Mouse (Mus musculus) forebrain, embryonic 11.5 days (tissue): ENCODE results near the gene Bnipl. TPM values are rescaled to one million over a fixed set of nuclear protein-coding genes. Genes with fewer than 3 reads are reported as not detected.

Source experiments
- ATAC-seq: fragments of 200-750 bp; cut with Nextera tagmentation; replicated peaks from 2 replicates; pipeline ENCODE4 v1.8.0; 2017; ENCODE audit warnings: moderate TSS enrichment; ENCODE audit not compliant: low FRiP score
- DNase-seq: peaks from one replicate; pipeline ENCODE4 v3.0.0-alpha.2; 2017; ENCODE audit warnings: low spot score
- H3K27ac ChIP-seq: fragments of 300-500 bp; sonication (generic); 2 replicates; pipeline ENCODE4 v1.5.1; 2014; ENCODE audit warnings: low read depth, low read length
- H3K27me3 ChIP-seq: fragments of 300-500 bp; sonication (generic); 2 replicates; pipeline ENCODE4 v1.6.1; 2014; ENCODE audit warnings: mild to moderate bottlenecking, low read length, mixed read lengths; ENCODE audit not compliant: control insufficient read depth, insufficient read depth
- H3K36me3 ChIP-seq: fragments of 300-500 bp; sonication (generic); 2 replicates; pipeline ENCODE4 v1.6.1; 2014; ENCODE audit warnings: mild to moderate bottlenecking, low read length, moderate library complexity, mixed read lengths; ENCODE audit not compliant: control insufficient read depth, insufficient read depth
- H3K4me1 ChIP-seq: fragments of 300-500 bp; sonication (generic); replicated peaks from 2 replicates; pipeline ENCODE4 v1.6.1; 2014; ENCODE audit warnings: low read length, mixed read lengths; ENCODE audit not compliant: control insufficient read depth, insufficient read depth
- H3K4me2 ChIP-seq: fragments of 300-500 bp; sonication (generic); 2 replicates; pipeline ENCODE4 v1.6.1; 2014; ENCODE audit warnings: low read depth, mild to moderate bottlenecking, low read length, moderate library complexity, mixed read lengths; ENCODE audit not compliant: severe bottlenecking
- H3K4me3 ChIP-seq: fragments of 300-500 bp; sonication (generic); 2 replicates; pipeline ENCODE4 v1.5.1; 2014; ENCODE audit warnings: low read depth, low read length
- H3K9ac ChIP-seq: fragments of 300-500 bp; sonication (generic); 2 replicates; pipeline ENCODE4 v1.6.1; 2014; ENCODE audit warnings: low read length
- H3K9me3 ChIP-seq: fragments of 300-500 bp; sonication (generic); 2 replicates; pipeline ENCODE4 v1.6.1; 2016; ENCODE audit warnings: low read length, mixed read lengths; ENCODE audit not compliant: control insufficient read depth
- WGBS: fragments of 180-500 bp; shearing (Covaris S2); extraction: QIAGEN DNeasy Blood & Tissue Kit; methylation state at CpG from one replicate; pipeline ENCODE4 v1.1.7; 2014; 5-methylcytosine and 5-hydroxymethylcytosine counted together
- polyA plus RNA-seq: library from polyadenylated mRNA; unstranded; fragments of >200 nt; fragmentation: Nextera tagmentation; extraction: Ambion mirVana; gene quantifications from 2 replicates; pipeline ENCODE4 v1.2.1, GENCODE M21; 2014

Gene Bnipl
- polyA plus RNA-seq, 1 experiment from 2014 or later = 0.72 TPM

DNA sequence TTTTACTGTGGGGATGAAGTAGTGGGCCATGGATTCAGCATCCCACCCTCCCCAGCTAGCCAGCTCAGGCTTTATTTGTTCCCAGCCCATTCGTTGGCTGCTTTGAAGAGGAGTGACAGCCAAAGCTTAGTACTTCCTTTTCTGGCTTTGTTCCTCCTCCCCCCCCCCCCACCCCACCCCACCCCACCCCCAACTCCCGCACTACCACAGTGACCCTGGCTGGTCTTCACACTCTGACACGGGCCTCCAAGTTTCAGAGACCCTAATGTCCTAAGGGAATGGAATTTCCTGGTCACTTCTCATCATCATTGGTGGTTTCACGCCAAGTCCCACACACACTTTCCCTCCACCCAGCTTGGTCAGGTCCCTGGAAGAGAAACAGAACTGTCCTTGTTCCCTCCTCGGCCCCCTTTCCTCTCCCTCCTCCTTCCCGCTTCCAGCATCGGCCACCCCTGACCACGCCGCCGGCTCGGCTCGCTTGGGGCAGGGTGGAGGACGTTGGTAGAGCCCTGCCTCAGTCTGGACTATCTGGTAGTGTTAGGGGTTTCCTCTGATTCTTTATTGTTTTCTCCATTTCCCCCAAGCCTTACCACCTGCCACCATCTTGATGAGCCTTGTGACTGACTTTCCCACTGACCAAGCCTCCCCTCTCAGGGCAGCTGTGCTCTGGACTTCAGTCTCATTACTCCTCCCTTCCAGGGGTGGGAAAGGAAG, 21.1 kb downstream of the Bnipl start:
- DNase-seq (peak; percentile 76), ATAC-seq (peak; percentile 29; the same call in 1 of the 2 replicates)
- Histone ChIP-seq H3K27ac (peak overlapping the region; percentile 94), H3K4me2 (peak overlapping the region; percentile 93), H3K4me1 (peaks cover 15% of the 10 kb centered on the region; the same call in 1 of the 2 replicates), H3K4me3 (peak overlapping the region; percentile 95), H3K36me3 (peaks cover 20% of the 10 kb centered on the region), H3K9me3 (no peaks in the 10 kb centered on the region), H3K9ac (peak overlapping the region; percentile 96), H3K27me3 (no peaks in the 10 kb centered on the region)
- WGBS = 1% methylated on average over 13 of the region's 13 CpGs

DNA sequence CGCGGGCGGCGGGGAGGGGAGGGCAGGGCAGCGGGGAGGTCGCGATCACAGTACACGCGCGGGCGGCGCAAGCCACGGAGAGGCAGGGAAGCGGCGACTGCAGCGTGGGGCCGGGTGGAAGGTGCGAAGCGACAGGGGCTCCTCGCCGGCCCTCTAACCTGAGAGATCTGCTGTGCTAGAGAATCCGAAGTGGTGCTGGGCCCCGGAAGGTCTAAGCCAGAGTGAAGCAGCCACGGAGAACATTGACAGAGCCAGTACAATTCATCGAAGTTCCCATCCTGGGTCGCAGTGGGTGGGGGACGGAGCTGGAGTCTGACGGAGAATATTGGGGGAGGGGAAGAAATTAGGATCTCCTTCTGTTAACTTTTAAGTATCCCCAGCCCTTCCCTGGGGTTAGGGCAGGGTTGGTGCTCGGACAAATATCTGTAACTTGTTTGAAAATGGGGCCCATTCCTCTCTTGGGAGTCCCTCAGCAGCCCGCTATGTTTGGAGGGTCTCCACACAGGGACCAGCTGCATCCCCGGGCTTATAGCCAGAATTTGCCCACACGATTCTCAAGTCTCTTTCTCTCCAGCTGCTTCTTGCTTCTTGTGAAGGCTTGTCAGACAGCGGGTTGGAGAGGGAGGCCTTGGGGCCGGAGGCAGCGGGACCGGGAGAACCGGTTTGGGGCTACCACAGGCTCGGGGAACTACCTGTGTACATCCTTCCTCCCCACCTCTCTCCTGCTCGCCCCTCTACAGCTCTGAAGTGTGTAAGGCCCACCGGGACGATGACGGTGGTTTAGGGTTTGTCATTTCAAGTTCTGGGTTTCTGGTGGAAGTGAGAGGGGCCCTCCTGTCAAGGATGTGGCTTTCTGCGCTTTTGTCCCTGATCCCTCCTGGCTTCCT, 21.9 kb downstream of the Bnipl start:
- Histone ChIP-seq H3K9ac (peak overlapping the region; percentile 96), H3K27ac (peak overlapping the region; percentile 94), H3K9me3 (no peaks in the 10 kb centered on the region), H3K4me1 (peaks cover 19% of the 10 kb centered on the region), H3K4me2 (peak overlapping the region; percentile 93), H3K4me3 (peak overlapping the region; percentile 95), H3K36me3 (peaks cover 20% of the 10 kb centered on the region), H3K27me3 (no peaks in the 10 kb centered on the region)
- DNase-seq (peak; percentile 65), ATAC-seq (peak; percentile 16)
- under 1% methylated on average over 43 of the region's 43 CpGs for WGBS

DNA sequence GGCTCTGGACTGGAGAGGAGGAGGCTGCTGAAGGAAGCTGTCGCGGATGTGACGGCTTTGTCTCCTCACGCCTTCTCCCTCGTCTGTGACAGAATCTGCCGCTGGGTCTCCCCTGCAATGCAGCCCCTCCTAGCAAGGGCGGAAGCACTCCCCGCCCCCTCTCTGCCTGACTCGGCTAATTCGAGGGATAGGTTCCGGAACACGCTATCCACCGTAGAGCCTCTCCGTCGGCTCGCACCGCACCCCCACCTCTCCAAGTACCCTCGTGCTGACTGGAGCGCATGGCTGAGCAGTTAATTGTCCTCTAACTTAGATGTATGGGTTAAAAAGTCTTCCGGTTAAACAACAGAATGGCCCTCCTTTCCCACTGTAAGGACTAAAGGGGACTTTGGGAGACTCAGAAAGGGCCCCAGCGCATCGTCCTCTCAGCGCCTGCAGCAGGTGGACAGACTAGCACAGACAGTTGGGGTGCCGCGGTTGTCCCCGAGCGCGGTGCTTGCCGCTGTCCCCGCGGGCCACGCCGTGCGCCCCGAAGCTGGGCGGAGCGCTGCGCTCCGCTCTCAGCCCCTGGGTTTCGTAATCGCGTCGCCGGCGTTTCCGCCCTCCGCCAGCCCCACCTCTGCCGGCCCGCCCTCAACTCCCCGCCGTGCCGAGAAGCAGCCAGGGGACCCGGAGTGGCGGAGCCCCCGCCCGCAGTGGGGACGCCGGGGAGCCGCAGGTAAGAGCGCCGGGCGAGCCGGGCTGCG, 22.7 kb downstream of the Bnipl start, which contains the start of gene Cdc42se1:
Gene Cdc42se1, plus strand, starts transcription at position 585 of the 746 bp plus-strand sequence.
- peak within 1 kb of the TSS; percentile 94 for H3K27ac ChIP-seq
- peaks cover 21% of the 10 kb centered on the region for H3K4me1 ChIP-seq
- H3K36me3 ChIP-seq = peaks cover 16% of the 10 kb centered on the region

DNA sequence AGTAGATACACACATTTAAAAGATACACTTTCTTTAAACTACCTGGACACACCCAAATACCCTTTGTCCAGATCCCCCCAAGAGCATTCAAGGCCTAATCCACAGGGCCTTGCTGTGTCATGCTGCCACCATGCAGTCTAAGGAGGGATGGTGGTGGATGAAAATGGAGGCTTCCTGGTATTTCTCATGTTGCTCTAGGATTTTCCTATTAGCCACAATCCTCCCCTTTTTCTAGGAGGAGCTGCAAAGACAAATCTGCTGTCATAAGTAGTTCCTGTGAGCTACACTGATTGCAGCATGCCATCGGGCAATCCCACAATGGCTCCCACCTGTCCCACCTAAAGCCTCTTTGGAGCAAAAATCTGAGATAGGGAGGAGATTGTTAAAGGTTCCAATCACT, 23.8 kb downstream of the Bnipl start:
- Histone ChIP-seq H3K27ac (peak overlapping the region; percentile 94; the same call in 1 of the 2 replicates), H3K9me3 (no peaks in the 10 kb centered on the region), H3K27me3 (no peaks in the 10 kb centered on the region), H3K4me3 (peak overlapping the region; percentile 95), H3K4me2 (peak overlapping the region; percentile 93), H3K36me3 (peaks cover 7% of the 10 kb centered on the region; the same call in 1 of the 2 replicates), H3K9ac (peak overlapping the region; percentile 96), H3K4me1 (peaks cover 21% of the 10 kb centered on the region)
- WGBS = 30% methylated on average over 1 of the region's 1 CpGs
- no peak for ATAC-seq
- DNase-seq = no peak

More for the DNA sequence above, 22.7 kb downstream of the Bnipl start, which contains the start of gene Cdc42se1:
- Histone ChIP-seq H3K9ac (peak within 1 kb of the TSS; percentile 96), H3K4me2 (peak within 1 kb of the TSS; percentile 93), H3K27me3 (no peaks in the 10 kb centered on the region), H3K9me3 (no peaks in the 10 kb centered on the region), H3K4me3 (peak within 1 kb of the TSS; percentile 95)
- under 1% methylated on average over 64 of the region's 64 CpGs for WGBS
- DNase-seq (peak; percentile 92), ATAC-seq (peak; percentile 83)

DNA sequence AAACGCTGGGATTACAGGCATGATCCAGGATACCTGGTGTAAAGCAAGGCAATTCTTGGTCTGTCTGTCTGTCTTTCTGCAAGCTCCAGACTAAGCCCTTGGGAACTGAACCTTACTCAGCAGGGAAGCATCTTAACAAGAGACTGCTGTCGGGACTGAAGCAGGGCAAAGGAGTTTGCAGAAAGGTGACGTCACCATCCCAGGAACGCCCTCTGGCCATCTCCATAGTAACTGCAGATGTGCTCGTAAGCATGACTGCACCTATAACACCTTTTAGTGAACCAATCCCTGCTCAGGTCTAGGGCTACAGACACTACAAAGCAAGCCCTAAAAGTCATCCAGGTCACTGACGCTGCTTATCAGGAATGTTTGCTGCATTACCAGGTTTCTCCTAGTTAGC, 26.7 kb downstream of the Bnipl start:
- no peak overlapping the region for H3K27ac ChIP-seq
- DNase-seq (peak; percentile 75), ATAC-seq (no peak)
- no peak overlapping the region for H3K9ac ChIP-seq
- no peaks in the 10 kb centered on the region for H3K27me3 ChIP-seq
- WGBS = 14% methylated on average over 6 of the region's 6 CpGs
- H3K4me3 ChIP-seq = no peak overlapping the region
- H3K36me3 ChIP-seq = peaks cover 2% of the 10 kb centered on the region; the same call in 1 of the 2 replicates
- no peaks in the 10 kb centered on the region for H3K9me3 ChIP-seq
- H3K4me2 ChIP-seq = peak overlapping the region; percentile 24; the same call in 1 of the 2 replicates
- peaks cover 8% of the 10 kb centered on the region for H3K4me1 ChIP-seq

DNA sequence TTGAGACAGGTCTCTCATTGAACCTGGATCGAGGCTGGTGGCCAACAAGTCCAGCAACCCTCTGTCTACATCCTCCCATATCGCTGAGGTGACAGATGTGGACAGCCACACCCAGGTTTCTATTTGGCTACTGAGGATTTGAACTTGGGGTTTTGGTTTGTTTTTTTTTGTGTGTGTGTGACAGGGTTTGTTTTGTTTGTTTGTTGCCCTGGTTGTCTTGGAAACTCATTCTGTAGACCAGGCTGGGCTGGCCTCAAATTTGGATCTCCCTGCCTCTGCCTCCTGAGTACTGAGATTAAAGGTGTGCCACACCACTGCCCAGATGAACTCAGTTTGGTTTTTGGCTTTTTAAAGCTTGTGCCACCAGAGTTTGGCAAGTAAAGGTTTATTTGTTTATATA, 28.0 kb downstream of the Bnipl start:
- ATAC-seq (no peak), DNase-seq (no peak)
- H3K27ac ChIP-seq = no peak overlapping the region
- H3K4me3 ChIP-seq = no peak overlapping the region
- no peak overlapping the region for H3K9ac ChIP-seq
- peaks cover 4% of the 10 kb centered on the region; the same call in 1 of the 2 replicates for H3K36me3 ChIP-seq
- H3K9me3 ChIP-seq = no peaks in the 10 kb centered on the region
- no peak overlapping the region for H3K4me2 ChIP-seq
- H3K4me1 ChIP-seq = peaks cover 8% of the 10 kb centered on the region
- 89% methylated on average over 2 of the region's 2 CpGs for WGBS
- no peaks in the 10 kb centered on the region for H3K27me3 ChIP-seq

DNA sequence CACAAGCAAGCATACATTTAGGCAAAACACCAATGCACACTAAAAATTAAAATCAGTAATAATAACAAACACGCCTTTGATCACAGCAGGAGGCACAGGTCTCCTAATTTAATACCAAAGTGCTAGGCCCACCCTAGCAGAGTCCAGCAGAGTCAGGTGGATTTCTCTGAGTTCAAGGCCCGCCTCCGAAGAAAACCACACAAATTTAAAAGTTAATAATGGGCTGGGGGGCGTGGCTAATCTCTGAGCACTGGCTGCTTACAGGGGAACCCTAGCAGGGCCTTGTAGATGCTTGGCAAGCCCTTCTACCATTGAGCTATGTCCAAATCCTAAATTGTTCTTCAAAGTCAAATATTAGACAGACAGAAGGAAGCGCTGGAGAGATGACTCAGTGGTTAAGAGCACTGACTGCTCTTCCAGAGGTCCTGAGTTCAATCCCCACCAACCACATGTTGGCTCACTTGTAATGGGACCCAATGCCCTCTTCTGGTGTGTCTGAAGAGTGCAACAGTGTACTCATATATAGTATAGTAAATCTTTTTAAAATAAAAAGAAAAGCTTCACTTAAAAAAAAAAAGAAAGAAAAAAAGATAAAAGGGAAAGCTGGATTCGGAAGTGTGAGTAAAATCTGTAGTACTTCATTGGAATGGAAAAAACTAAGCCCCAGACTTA, 32.4 kb downstream of the Bnipl start:
- no peaks in the 10 kb centered on the region for H3K9me3 ChIP-seq
- 79% methylated on average over 6 of the region's 6 CpGs for WGBS
- DNase-seq (no peak), ATAC-seq (no peak)
- H3K27me3 ChIP-seq = no peaks in the 10 kb centered on the region
- peak overlapping the region; percentile 98; the same call in 1 of the 2 replicates for H3K27ac ChIP-seq
- no peak overlapping the region for H3K9ac ChIP-seq
- H3K4me3 ChIP-seq = peak overlapping the region; percentile 76; the same call in 1 of the 2 replicates
- no peaks in the 10 kb centered on the region; the same call in 1 of the 2 replicates for H3K4me1 ChIP-seq
- H3K4me2 ChIP-seq = peak overlapping the region; percentile 53; the same call in 1 of the 2 replicates
- peaks cover 4% of the 10 kb centered on the region; the same call in 1 of the 2 replicates for H3K36me3 ChIP-seq
